In the genomic region with DNA sequence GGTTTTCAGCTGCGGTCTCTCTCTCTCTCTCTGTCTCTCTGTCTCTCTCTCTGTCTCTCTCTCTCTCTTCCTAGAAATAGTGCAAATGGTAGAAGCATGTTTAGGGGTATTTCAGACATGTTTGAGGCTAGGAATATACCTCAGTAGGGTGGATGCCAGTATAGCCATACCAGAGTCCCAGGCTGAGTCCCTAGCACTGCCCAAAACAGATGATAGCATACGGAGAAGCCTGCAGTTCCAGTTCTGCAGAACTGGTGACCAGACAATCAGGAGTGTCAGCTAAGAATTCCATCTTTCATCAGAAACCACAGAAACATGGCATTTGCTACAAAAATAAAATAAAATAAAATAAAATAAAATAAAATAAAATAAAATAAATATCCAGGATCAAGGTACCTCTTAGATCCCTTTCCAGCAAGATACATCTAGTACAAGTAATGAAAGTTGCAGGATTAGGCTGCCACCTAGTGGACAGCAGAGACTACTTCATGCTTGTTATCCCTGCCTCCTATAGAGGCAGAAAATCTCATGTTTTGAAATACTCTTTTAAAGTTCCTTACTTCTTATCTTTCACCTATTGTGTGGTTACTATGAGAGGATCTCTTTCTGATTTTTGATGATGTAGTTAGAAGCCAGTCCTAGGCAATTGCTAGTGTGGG, we compare ENCODE assay signal across 9 mouse cellular contexts. TPM values are rescaled to one million over a fixed set of nuclear protein-coding genes. Genes with fewer than 3 reads are reported as not detected.
DNase-seq lines count a peak whose midpoint lies in the region; ATAC-seq and TF ChIP-seq lines count a peak whose summit lies in the region.
"Had no signal": no experiment of that assay in that cellular context is flagged by ENCODE, and none has a peak within 500 bp of the region (broad histone marks: within the 10 kb centered on the region; RNA-seq: fewer than 3 reads in every experiment).

No protein-coding gene starts in this region.

- ATAC-seq in Patski: peak; percentile 90
- ATAC-seq in lung, embryonic 16.5 days (ENCODE audit: low read depth): peak; percentile 73

- H3K4me1 ChIP-seq in lung, embryonic 16.5 days (replicated peaks; ENCODE audit: control insufficient read depth, insufficient read depth, low read length): no peaks in the 10 kb centered on the region
- H3K4me1 ChIP-seq: liver, embryonic 15.5 days had no signal

- H3K27me3 ChIP-seq in Patski: no peaks in the 10 kb centered on the region
- H3K27me3 ChIP-seq in lung, embryonic 16.5 days (ENCODE audit: control insufficient read depth, insufficient read depth, low read depth, low read length): no peaks in the 10 kb centered on the region
- H3K27me3 ChIP-seq: liver, embryonic 15.5 days had no signal

- CTCF ChIA-PET in Patski (lab: Charles Lee): interaction anchor here (0.6 to 2.5 kb wide), 12 partner anchors 10 to 51 kb away, joined by 3 to 13 read pairs (median 4); a partner anchor contains a TSS

- TF ChIP-seq CTCF in gastrocnemius, adult 2 months (IDR thresholded peaks at IDR 0.05): peak; percentile 93
- peak; percentile 69 for TF ChIP-seq CTCF in Patski (IDR thresholded peaks at IDR 0.05)

- no peak overlapping the region for H3K9ac ChIP-seq in lung, embryonic 16.5 days (ENCODE audit: low read length)
- H3K9ac ChIP-seq: liver, embryonic 15.5 days had no signal

- peaks cover 5% of the 10 kb centered on the region for H3K36me3 ChIP-seq in lung, embryonic 16.5 days (ENCODE audit: control insufficient read depth, insufficient read depth, low read length)

- 93% methylated on average over 2 of the region's 2 CpGs for WGBS in lung, embryonic 16.5 days

- in situ Hi-C loops in Patski (cut with MboI; ENCODE audit: low pct_unique_long_range_greater_than_20kb): loop anchor here (5.0 kb wide), 1 partner anchor 44 kb away; no protein-coding TSS in a partner anchor

- no peak overlapping the region for H3K4me2 ChIP-seq in lung, embryonic 16.5 days (ENCODE audit: low read depth, low read length)
- H3K4me2 ChIP-seq: liver, embryonic 15.5 days had no signal

- H3K27ac ChIP-seq in gastrocnemius, adult 2 months: no peak overlapping the region
- no peak overlapping the region for H3K27ac ChIP-seq in lung, embryonic 16.5 days (ENCODE audit: low read length)
- H3K27ac ChIP-seq: liver, embryonic 15.5 days had no signal

- no peak overlapping the region for H3K4me3 ChIP-seq in gastrocnemius, adult 2 months
- no peak overlapping the region for H3K4me3 ChIP-seq in lung, embryonic 16.5 days (ENCODE audit: low read length)
- H3K4me3 ChIP-seq: liver, embryonic 15.5 days had no signal

- intact Hi-C loops in gastrocnemius, adult 2 months (cut with DNase I): loop anchor here (1.0 to 10.0 kb wide), 2 partner anchors 50 to 871 kb away; no protein-coding TSS in a partner anchor

- POLR2A ChIA-PET in Patski (lab: Charles Lee): interaction anchor here (0.6 to 0.9 kb wide), 2 partner anchors 45 to 47 kb away, joined by 3 read pairs; a partner anchor contains a TSS

- DNase-seq in gastrocnemius, adult 2 months: peak; percentile 48
- DNase-seq in gastrocnemius, postnatal 25 days: no peak
- DNase-seq in Patski (ENCODE audit: low read depth, low spot score): no peak
- DNase-seq in cerebellum, postnatal 10 days: peak; percentile 79 to 83
- peak; percentile 51 to 54 for DNase-seq in heart, adult 9 months (ENCODE audit: low spot score in 2 of 2)
- DNase-seq in kidney, postnatal 10 days: peak; percentile 73
- peak; percentile 58 for DNase-seq in retina, postnatal 7 days (ENCODE audit: low read depth, low spot score)

- H3K9me3 ChIP-seq in lung, embryonic 16.5 days (ENCODE audit: control insufficient read depth, low read length): no peaks in the 10 kb centered on the region
- H3K9me3 ChIP-seq: liver, embryonic 15.5 days had no signal

RNA-seq across cellular contexts. Expression of a gene that starts 33.1 kb away (rescaled TPM):
- not detected for total RNA-seq in gastrocnemius, adult 2 months (2021)
- total RNA-seq in gastrocnemius, postnatal 25 days (2021): not detected
- polyA plus RNA-seq in Patski (2021): not detected
- 0.48 TPM in 1 of 2 replicates, not detected in the other for polyA plus RNA-seq in lung, embryonic 16.5 days (2015; fragmentation: Nextera tagmentation; extraction: Ambion mirVana)

RNA-seq across cellular contexts. Expression of a gene that starts 47.4 kb away (rescaled TPM):
- 10 to 100 TPM; 14.7 to 15.3 TPM for total RNA-seq in gastrocnemius, adult 2 months (2021)
- 10 to 100 TPM; 15.4 to 15.8 TPM for total RNA-seq in gastrocnemius, postnatal 25 days (2021)
- polyA plus RNA-seq in Patski (2021): 26.3 TPM
- 16.8 and 18.1 TPM in 2 replicates for polyA plus RNA-seq in lung, embryonic 16.5 days (2015; fragmentation: Nextera tagmentation; extraction: Ambion mirVana)

RNA-seq across cellular contexts. Expression of a gene that starts 47.4 kb away (rescaled TPM):
- total RNA-seq in gastrocnemius, adult 2 months (2021): 1 to 10 TPM; 1.0 to 1.7 TPM
- 1 to 10 TPM; 1.2 to 5.5 TPM for total RNA-seq in gastrocnemius, postnatal 25 days (2021)
- 2.7 TPM for polyA plus RNA-seq in Patski (2021)
- polyA plus RNA-seq in lung, embryonic 16.5 days (2015; fragmentation: Nextera tagmentation; extraction: Ambion mirVana): 128 and 151 TPM in 2 replicates

Comparison
In these comparisons a context has a peak if more than half of its experiments do, and no peak if none do; other contexts are left out.
1. DNase-seq: peak in gastrocnemius, adult 2 months (single experiment), cerebellum, postnatal 10 days (2 of 2), heart, adult 9 months (2 of 2), kidney, postnatal 10 days (single experiment) and retina, postnatal 7 days (single experiment); none in gastrocnemius, postnatal 25 days (single experiment) and Patski (single experiment).